Mouse (Mus musculus) bone marrow macrophage, adult 2 months (primary cell): Measurements from ENCODE around the gene Gnas. TPM values are rescaled to one million over a fixed set of nuclear protein-coding genes. Genes with fewer than 3 reads are reported as not detected.
"Not testable (repeated sequence)": the region's sequence is repeated elsewhere in the genome, so short reads cannot be mapped to it uniquely, and the experiment has no call there.

Experiments used
- H3K27ac ChIP-seq: 2 replicates; pipeline ENCODE4 v1.5.1; 2012; ENCODE audit warnings: low read depth, low read length; ENCODE audit not compliant: insufficient read depth
- H3K4me1 ChIP-seq: 2 replicates; pipeline ENCODE4 v1.6.1; 2012; ENCODE audit warnings: low read length; ENCODE audit not compliant: control insufficient read depth, insufficient read depth
- H3K4me3 ChIP-seq: 2 replicates; pipeline ENCODE4 v1.5.1; 2012; ENCODE audit warnings: mild to moderate bottlenecking, low read length, moderate library complexity; ENCODE audit not compliant: insufficient read depth
- CTCF ChIP-seq: IDR thresholded peaks from 2 replicates; pipeline ENCODE4 v1.5.1; 2012; ENCODE audit warnings: low read depth, mild to moderate bottlenecking, low read length, moderate library complexity
- POLR2A ChIP-seq: IDR thresholded peaks from 2 replicates; pipeline ENCODE4 v1.6.1; 2012; ENCODE audit warnings: mild to moderate bottlenecking, low read depth, low read length, borderline replicate concordance
- polyA plus RNA-seq: library from polyadenylated mRNA; stranded (reverse); fragments of >200 nt; gene quantifications from 2 replicates; pipeline ENCODE4 v1.2.4, GENCODE M21; 2012; ENCODE audit not compliant: missing spikeins, insufficient read depth, insufficient read length

The Gnas gene
- polyA plus RNA-seq, 1 experiment: 780 TPM

- Histone ChIP-seq H3K4me1 (peaks cover 50% of the 10 kb centered on the region), H3K4me3 (no peak overlapping the region), H3K27ac (no peak overlapping the region)
- TF ChIP-seq CTCF: no peak
- TF ChIP-seq POLR2A: no peak
These were observed 55.6 kb downstream of the Gnas start for GRCm38 (mm10) chr2:174339701-174340100.

DNA sequence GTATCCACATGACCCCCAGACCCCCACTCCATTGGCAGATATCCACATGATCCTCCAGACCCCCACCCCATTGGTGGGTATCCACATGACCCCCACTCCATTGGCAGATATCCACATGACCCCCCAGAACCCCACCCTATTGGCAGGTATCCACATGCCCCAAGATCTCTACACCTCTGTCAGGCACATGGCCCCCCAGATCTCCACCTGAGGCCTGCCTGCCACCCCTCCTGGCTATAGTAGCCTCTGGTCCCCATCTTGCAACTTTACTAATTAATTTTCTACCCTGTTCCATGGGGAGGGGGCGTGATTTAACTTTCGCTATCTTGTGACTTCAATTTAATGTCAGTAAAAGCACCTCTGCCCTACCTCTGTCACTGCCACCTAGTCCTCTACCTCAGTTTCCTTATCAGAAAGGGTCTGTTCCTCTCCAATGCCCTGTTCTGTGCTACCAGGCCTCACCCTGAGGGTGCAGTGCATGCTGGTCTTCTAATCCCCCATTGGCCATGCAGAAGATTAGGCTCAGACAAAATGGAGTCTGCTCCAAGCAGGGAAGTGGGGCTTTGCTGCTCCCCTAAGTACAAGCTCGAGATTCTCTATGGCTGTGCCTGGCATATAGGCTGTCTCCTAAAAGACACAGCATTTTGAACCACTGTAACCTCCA, 56.2 kb downstream of the Gnas start:
- H3K27ac ChIP-seq: no peak overlapping the region
- no peak overlapping the region for H3K4me3 ChIP-seq
- H3K4me1 ChIP-seq: peaks cover 50% of the 10 kb centered on the region
- TF ChIP-seq CTCF: no peak
- TF ChIP-seq POLR2A: no peak

- TF ChIP-seq POLR2A (no peak), CTCF (no peak)
- Histone ChIP-seq H3K4me1 (peaks cover 51% of the 10 kb centered on the region), H3K27ac (no peak overlapping the region)
These were observed 56.9 kb downstream of the Gnas start for GRCm38 (mm10) chr2:174340893-174341580.

DNA sequence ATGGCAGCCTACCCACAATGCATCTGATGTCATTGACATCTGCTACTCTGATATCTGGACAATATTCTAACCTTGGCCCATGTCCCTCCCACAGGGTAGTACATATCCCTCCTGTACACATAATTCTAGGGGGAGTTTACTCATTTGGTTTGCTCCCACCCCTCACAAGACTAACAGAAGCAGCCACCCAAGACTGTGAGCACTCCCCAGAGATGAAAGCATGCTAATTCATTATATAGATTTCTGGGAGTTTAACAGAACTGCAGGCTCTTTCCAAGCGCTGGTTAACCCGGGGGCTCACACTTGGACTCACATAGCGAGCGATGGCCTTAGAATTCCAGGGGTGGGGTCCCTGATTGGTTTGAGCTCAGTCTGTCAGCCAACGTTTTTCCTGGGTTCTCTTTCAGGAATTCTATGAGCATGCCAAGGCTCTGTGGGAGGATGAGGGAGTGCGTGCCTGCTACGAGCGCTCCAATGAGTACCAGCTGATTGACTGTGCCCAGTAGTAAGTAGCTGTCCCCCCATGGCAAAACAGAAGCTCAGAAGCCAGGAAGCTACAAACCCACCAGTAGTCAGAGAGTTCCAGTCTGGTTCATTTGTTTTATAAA, 58.8 kb downstream of the Gnas start:
- Histone ChIP-seq H3K4me1 (peaks cover 44% of the 10 kb centered on the region), H3K4me3 (no peak overlapping the region), H3K27ac (peak overlapping the region; percentile 92)
- TF ChIP-seq POLR2A (no peak), CTCF (no peak)

More at GRCm38 (mm10) chr2:174340893-174341580, 56.9 kb downstream of the Gnas start:
- no peak overlapping the region for H3K4me3 ChIP-seq

GRCm38 (mm10) chr2:174343566-174343965, 59.4 kb downstream of the Gnas start:
- Histone ChIP-seq H3K4me1 (peaks cover 44% of the 10 kb centered on the region), H3K27ac (peak overlapping the region; percentile 92), H3K4me3 (0 out of 2 replicates have a peak overlapping the region, but pooled peaks have one; percentile 2)
- TF ChIP-seq CTCF (no peak), POLR2A (no peak)

GRCm38 (mm10) chr2:174344003-174344655, 60.0 kb downstream of the Gnas start:
- Histone ChIP-seq H3K27ac (peak overlapping the region; percentile 92), H3K4me3 (peak overlapping the region; percentile 2; the same call in 1 of the 2 replicates), H3K4me1 (peaks cover 44% of the 10 kb centered on the region)
- no peak for TF ChIP-seq CTCF
- TF ChIP-seq POLR2A: no peak

DNA sequence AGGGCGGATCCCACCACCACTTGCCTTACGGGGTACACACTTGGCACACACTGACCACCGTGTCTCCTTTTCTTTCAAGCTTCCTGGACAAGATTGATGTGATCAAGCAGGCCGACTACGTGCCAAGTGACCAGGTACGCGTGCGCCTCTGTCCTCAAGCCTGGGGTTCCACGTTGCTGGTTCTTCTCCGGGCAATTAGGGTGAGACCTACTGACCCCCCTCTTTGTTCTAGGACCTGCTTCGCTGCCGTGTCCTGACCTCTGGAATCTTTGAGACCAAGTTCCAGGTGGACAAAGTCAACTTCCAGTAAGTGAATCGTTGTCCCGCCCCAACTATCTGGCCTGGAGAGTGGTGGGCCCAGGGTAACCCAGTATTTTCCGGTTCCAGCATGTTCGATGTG, 60.9 kb downstream of the Gnas start:
- Histone ChIP-seq H3K27ac (peak overlapping the region; percentile 83), H3K4me1 (peaks cover 44% of the 10 kb centered on the region), H3K4me3 (peak overlapping the region; percentile 10)
- no peak for TF ChIP-seq POLR2A
- TF ChIP-seq CTCF: no peak

DNA sequence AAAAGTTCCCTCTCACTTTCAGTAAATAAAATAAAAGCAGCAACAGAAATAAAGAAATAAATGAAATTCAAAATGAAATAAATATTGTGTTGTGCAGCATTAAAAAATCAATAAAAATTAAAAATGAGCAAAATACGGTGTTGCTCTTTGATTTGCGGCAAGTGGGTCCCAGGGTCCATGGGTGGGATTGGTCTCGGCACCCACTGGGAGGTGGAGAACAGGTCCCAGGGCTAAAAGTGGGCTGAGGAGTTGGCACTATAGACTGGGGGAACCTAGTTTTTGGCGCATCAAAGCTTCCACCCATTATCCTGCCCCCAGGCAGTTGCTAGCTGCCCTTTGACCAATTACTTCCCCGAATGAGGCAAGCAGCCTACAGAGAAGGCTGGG, 62.5 kb downstream of the Gnas start, which contains the start of gene Gm20721:
Gm20721 (minus strand) TSS at position 101 of the 387 bp plus-strand sequence.
- no peak for TF ChIP-seq CTCF
- TF ChIP-seq POLR2A: no peak
- Histone ChIP-seq H3K4me3 (no peak within 1 kb of the TSS), H3K4me1 (peaks cover 32% of the 10 kb centered on the region), H3K27ac (no peak within 1 kb of the TSS; the same call in 1 of the 2 replicates)

DNA sequence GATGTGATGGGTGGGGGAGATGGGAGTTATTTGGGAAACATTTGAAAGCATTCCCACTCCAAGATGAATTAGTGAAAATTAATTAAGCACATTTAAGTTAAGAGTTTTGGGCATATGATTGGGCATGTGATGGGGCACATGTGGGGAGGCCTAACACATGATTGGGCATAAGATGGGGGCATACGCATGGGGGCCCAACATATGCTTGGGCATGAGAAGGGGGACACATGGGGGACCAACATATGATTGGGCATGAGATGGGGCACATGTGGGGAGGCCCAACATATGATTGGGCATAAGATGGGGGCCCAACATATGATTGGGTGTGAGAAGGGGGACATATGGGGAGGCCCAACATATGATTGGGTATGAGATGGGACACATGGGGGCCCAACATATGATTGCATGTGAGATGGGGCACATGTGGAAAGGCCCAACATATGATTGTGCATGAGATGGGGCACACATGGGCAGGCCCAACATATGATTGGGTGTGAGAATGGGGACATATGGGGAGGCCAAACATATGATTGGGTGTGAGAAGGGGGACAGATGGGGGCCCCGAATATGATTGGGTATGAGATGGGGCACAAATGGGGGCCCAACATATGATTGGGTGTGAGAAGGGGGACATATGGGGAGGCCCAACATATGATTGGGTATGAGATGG, 63.0 kb downstream of the Gnas start:
- H3K4me1 ChIP-seq: peaks cover 26% of the 10 kb centered on the region
- H3K4me3 ChIP-seq, H3K27ac ChIP-seq: not testable (repeated sequence)

DNA sequence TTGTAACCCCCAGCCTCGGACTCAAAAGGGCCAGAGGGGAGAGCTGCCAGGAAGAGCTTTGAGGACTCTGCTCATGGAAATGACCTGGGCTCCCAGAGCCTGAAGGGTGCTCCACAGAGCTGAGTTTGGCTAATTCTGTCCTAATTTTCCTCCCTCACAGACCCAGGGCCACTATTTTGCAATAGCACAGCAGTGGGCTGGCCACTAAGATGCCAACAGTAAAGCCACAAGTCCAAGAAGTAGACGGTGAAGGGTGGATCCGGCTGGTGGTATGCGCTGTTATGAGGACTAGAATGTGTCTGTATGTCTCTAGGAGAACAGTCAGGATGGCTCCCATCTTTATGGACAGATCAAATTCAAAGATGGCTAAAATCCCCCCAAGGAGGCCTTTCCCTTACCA, 74.4 kb downstream of the Gnas start:
- H3K4me3 ChIP-seq: no peak overlapping the region
- H3K4me1 ChIP-seq: no peaks in the 10 kb centered on the region
- H3K27ac ChIP-seq: no peak overlapping the region
- TF ChIP-seq CTCF (no peak), POLR2A (no peak)
